Mouse (Mus musculus) forebrain, embryonic 14.5 days (tissue): ENCODE results near the gene Trpm3. TPM values are rescaled to one million over a fixed set of nuclear protein-coding genes. Genes with fewer than 3 reads are reported as not detected.
"Not testable (repeated sequence)": the region's sequence is repeated elsewhere in the genome, so short reads cannot be mapped to it uniquely, and the experiment has no call there.

ENCODE experiments used
- ATAC-seq: fragments of 200-750 bp; cut with Nextera tagmentation; 2 replicates; pipeline ENCODE4 v1.8.0; 2017; ENCODE audit warnings: mild to moderate bottlenecking, moderate library complexity
- DNase-seq: peaks from one replicate; pipeline ENCODE4 v3.0.0-alpha.2; 2015; ENCODE audit warnings: low spot score
- H3K27ac ChIP-seq: fragments of 300-500 bp; sonication (generic); 2 replicates; pipeline ENCODE4 v1.5.1; 2014; ENCODE audit warnings: low read depth, mild to moderate bottlenecking, control low read depth, low read length, moderate library complexity
- H3K27me3 ChIP-seq: fragments of 300-500 bp; sonication (generic); replicated peaks from 2 replicates; pipeline ENCODE4 v1.6.1; 2014; ENCODE audit warnings: low read length, control low read depth, mixed read lengths; ENCODE audit not compliant: control insufficient read depth, insufficient read depth
- H3K36me3 ChIP-seq: fragments of 300-500 bp; sonication (generic); 2 replicates; pipeline ENCODE4 v1.6.1; 2014; ENCODE audit warnings: low read length, control low read depth; ENCODE audit not compliant: control insufficient read depth, insufficient read depth
- H3K4me1 ChIP-seq: fragments of 300-500 bp; sonication (generic); 2 replicates; pipeline ENCODE4 v1.6.1; 2014; ENCODE audit warnings: antibody characterized with exemption, low read length, control low read depth; ENCODE audit not compliant: control insufficient read depth, insufficient read depth
- H3K4me2 ChIP-seq: fragments of 300-500 bp; sonication (generic); 2 replicates; pipeline ENCODE4 v1.6.1; 2014; ENCODE audit warnings: mild to moderate bottlenecking, control low read depth, low read length
- H3K4me3 ChIP-seq: fragments of 300-500 bp; sonication (generic); 2 replicates; pipeline ENCODE4 v1.5.1; 2014; ENCODE audit warnings: low read depth, low read length, control low read depth
- H3K9ac ChIP-seq: fragments of 300-500 bp; sonication (generic); 2 replicates; pipeline ENCODE4 v1.6.1; 2014; ENCODE audit warnings: mild to moderate bottlenecking, low read length, control low read depth, moderate library complexity
- H3K9me3 ChIP-seq: fragments of 300-500 bp; sonication (generic); replicated peaks from 2 replicates; pipeline ENCODE4 v1.6.1; 2016; ENCODE audit warnings: low read length, control low read depth, mixed read lengths; ENCODE audit not compliant: control insufficient read depth
- WGBS: fragments of 180-500 bp; shearing (Covaris S2); extraction: QIAGEN DNeasy Blood & Tissue Kit; methylation state at CpG from one replicate; pipeline ENCODE4 v1.1.7; 2014; 5-methylcytosine and 5-hydroxymethylcytosine counted together
- polyA plus RNA-seq: library from polyadenylated mRNA; unstranded; fragments of >200 nt; fragmentation: Nextera tagmentation; extraction: Ambion mirVana; gene quantifications from 2 replicates; pipeline ENCODE4 v1.2.1, GENCODE M21; 2014

Trpm3 gene
- polyA plus RNA-seq, 1 experiment from 2014 or later = 10.7 TPM

DNA sequence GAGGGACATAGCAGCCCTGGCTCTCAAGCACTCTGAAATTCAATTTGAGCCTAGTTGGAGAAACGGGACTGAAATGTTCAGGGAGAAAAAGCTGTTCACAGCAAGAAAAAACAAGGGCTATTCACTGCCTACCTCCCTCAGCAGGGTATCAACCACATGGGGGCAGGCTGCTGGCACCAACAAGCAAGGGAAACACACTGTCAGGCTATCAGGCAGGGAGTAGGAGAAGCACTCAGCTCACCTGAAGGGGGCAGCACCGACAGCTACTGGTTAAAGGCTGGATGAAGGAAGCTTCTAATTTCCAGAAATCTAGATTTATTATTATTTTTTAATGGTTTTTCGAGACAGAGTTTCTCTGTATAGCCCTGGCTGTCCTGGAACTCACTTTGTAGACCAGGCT is 876.7 kb downstream of the Trpm3 start:
- H3K27ac ChIP-seq = no peak overlapping the region
- H3K4me2 ChIP-seq = no peak overlapping the region
- WGBS = 46% methylated on average over 3 of the region's 3 CpGs
- ATAC-seq (no peak), DNase-seq (no peak)
- H3K36me3 ChIP-seq = no peaks in the 10 kb centered on the region
- H3K9ac ChIP-seq = no peak overlapping the region
- no peaks in the 10 kb centered on the region for H3K9me3 ChIP-seq
- no peaks in the 10 kb centered on the region for H3K4me1 ChIP-seq
- no peak overlapping the region for H3K4me3 ChIP-seq
- H3K27me3 ChIP-seq = no peaks in the 10 kb centered on the region

DNA sequence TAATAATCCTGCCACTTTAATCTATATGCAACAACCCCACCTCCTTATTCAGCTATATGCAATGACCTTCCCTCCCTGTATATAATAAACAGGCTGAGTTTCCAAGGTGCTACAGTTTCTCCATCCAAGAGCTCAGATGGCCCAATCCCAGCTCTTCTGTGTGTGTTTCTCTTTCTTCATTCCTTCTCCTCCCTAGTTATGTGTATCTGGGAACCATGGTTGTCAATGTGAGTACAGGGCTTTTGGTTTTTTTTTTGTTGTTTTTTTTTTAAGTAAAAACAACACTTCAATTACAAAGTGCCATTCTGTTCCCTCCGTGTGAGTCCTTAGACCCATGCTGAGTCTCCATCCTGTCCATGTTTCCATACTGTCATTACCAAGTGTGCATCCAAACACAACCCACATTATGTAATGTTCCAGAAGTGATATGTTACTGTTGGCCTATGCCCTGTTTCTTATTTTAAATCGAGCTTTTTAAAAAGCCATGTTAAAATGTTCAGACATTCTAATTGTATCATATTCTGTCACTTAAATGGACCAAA is 879.4 kb downstream of the Trpm3 start:
- H3K27ac ChIP-seq = no peak overlapping the region
- ATAC-seq = no peak
- WGBS = 80% methylated on average over 2 of the region's 2 CpGs

GRCm38 (mm10) chr19:23022902-23023301 is 884.1 kb downstream of the Trpm3 start:
- Histone ChIP-seq H3K4me2 (no peak overlapping the region), H3K27me3 (no peaks in the 10 kb centered on the region), H3K4me1 (no peaks in the 10 kb centered on the region), H3K27ac (no peak overlapping the region), H3K9ac (no peak overlapping the region), H3K4me3 (no peak overlapping the region), H3K36me3 (no peaks in the 10 kb centered on the region), H3K9me3 (no peaks in the 10 kb centered on the region)
- ATAC-seq (no peak), DNase-seq (no peak)
- WGBS = 92% methylated on average over 6 of the region's 6 CpGs

More for the DNA sequence above, 879.4 kb downstream of the Trpm3 start:
- no peak overlapping the region for H3K9ac ChIP-seq
- H3K4me3 ChIP-seq = no peak overlapping the region
- no peak overlapping the region for H3K4me2 ChIP-seq
- H3K9me3 ChIP-seq = no peaks in the 10 kb centered on the region
- no peaks in the 10 kb centered on the region for H3K36me3 ChIP-seq
- DNase-seq = no peak
- no peaks in the 10 kb centered on the region for H3K4me1 ChIP-seq
- H3K27me3 ChIP-seq = no peaks in the 10 kb centered on the region

- no peak for ATAC-seq
- H3K9me3 ChIP-seq = no peaks in the 10 kb centered on the region
- no peaks in the 10 kb centered on the region for H3K36me3 ChIP-seq
- DNase-seq = no peak
- H3K4me3 ChIP-seq = no peak overlapping the region
- H3K27ac ChIP-seq = no peak overlapping the region
- 81% methylated on average over 7 of the region's 7 CpGs for WGBS
- H3K4me1 ChIP-seq = no peaks in the 10 kb centered on the region
- H3K27me3 ChIP-seq = no peaks in the 10 kb centered on the region
- H3K4me2 ChIP-seq = no peak overlapping the region
- no peak overlapping the region for H3K9ac ChIP-seq
Observed at GRCm38 (mm10) chr19:23023316-23023960, 884.6 kb downstream of the Trpm3 start.

DNA sequence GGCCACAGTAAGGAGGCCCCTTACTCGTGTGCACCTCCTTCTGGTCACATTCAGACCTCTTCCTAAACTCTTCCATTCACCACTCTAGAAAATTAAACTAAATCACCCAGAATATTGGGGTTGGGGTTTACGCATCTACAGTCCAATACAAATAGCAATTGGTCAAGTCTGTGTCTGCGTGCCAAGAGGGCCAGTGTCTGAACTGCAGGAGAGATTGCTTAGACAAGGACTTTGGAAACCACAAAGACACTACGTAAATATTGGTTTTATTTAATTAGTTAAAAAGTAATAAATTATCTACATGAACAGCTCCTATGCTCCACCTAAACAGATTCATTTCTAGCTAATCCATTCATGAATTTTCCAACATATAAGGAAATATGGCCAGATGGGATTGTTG is 886.0 kb downstream of the Trpm3 start:
- Histone ChIP-seq H3K27me3 (no peaks in the 10 kb centered on the region), H3K4me1 (no peaks in the 10 kb centered on the region), H3K36me3 (no peaks in the 10 kb centered on the region), H3K9ac (no peak overlapping the region), H3K4me2 (no peak overlapping the region), H3K9me3 (no peaks in the 10 kb centered on the region), H3K4me3 (no peak overlapping the region), H3K27ac (no peak overlapping the region)
- ATAC-seq (no peak), DNase-seq (no peak)
- 89% methylated on average over 4 of the region's 4 CpGs for WGBS

- ATAC-seq (no peak), DNase-seq (no peak)
- 91% methylated on average over 7 of the region's 7 CpGs for whole genome bisulfite sequencing
- no peaks in the 10 kb centered on the region for H3K9me3 ChIP-seq
- H3K4me3 ChIP-seq = no peak overlapping the region
- H3K27me3 ChIP-seq = no peaks in the 10 kb centered on the region
- no peak overlapping the region for H3K27ac ChIP-seq
- no peaks in the 10 kb centered on the region for H3K36me3 ChIP-seq
- H3K9ac ChIP-seq = no peak overlapping the region
- H3K4me2 ChIP-seq = no peak overlapping the region
- no peaks in the 10 kb centered on the region for H3K4me1 ChIP-seq
Observed at GRCm38 (mm10) chr19:23026427-23026826, 887.6 kb downstream of the Trpm3 start.

- ATAC-seq (no peak), DNase-seq (no peak)
- Histone ChIP-seq H3K4me1 (no peaks in the 10 kb centered on the region), H3K36me3 (no peaks in the 10 kb centered on the region), H3K27ac (no peak overlapping the region), H3K9ac (no peak overlapping the region), H3K4me2 (no peak overlapping the region), H3K4me3 (no peak overlapping the region), H3K9me3 (no peaks in the 10 kb centered on the region), H3K27me3 (no peaks in the 10 kb centered on the region)
- WGBS = 92% methylated on average over 5 of the region's 5 CpGs
Observed at GRCm38 (mm10) chr19:23028283-23028682, 889.4 kb downstream of the Trpm3 start.

DNA sequence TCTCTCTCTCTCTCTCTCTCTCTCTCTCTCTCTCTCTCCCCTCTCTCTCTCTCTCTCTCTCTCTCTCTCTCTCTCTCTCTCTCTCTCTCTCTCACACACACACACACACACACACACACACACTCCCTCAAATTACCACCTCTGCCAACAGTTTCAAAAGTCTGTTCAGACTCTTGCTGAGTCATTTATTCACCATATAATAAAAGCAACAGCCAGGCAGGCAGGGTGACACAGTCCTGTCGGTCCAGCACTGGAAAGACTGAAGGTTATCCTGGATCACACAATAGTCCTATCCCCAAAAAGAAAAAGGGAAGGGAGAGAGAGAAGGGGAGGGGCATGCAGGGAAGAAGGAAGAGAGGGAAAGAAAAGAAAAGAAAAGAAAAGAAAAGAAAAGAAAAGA is 894.5 kb downstream of the Trpm3 start:
- H3K4me1 ChIP-seq, H3K27me3 ChIP-seq, H3K27ac ChIP-seq, DNase-seq, ATAC-seq, H3K9me3 ChIP-seq, H3K4me2 ChIP-seq, H3K9ac ChIP-seq, H3K4me3 ChIP-seq, H3K36me3 ChIP-seq: not testable (repeated sequence)
- 33% methylated on average over 1 of the region's 1 CpGs for WGBS

GRCm38 (mm10) chr19:23034117-23034516 is 895.3 kb downstream of the Trpm3 start:
- Histone ChIP-seq H3K9ac (no peak overlapping the region), H3K4me1 (no peaks in the 10 kb centered on the region), H3K9me3 (no peaks in the 10 kb centered on the region), H3K27me3 (no peaks in the 10 kb centered on the region), H3K4me2 (no peak overlapping the region), H3K4me3 (no peak overlapping the region), H3K27ac (no peak overlapping the region), H3K36me3 (no peaks in the 10 kb centered on the region)
- ATAC-seq = no peak
- no peak for DNase-seq
- WGBS = 88% methylated on average over 5 of the region's 5 CpGs
